Mouse (Mus musculus) thymus, postnatal 4 days (tissue): Measurements from ENCODE around the gene Hps3.
"Not testable (repeated sequence)": the region's sequence is repeated elsewhere in the genome, so short reads cannot be mapped to it uniquely, and the experiment has no call there.

ENCODE experiments used
- DNase-seq: peaks from one replicate; pipeline ENCODE4 v3.0.0; 2021

The Hps3 gene

DNA sequence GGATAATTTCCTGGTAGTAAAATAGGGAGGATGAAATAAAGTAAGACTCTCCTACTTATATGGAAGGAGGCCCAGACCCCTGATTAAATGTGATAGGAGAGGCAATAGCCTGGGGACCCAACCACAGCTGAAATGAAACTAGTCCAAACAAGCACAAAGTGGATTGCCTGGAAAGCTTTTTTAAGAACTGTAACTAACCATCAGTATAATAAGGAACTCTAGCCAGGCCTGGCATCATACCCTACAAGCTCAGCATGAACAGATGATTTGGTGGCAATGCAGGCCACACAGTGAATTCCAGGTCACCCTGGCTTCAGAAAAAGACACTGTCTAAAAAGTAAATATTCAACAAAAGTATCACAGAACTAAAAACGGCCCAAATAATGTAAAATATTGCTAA is 29.5 kb downstream of the Hps3 start:
- no peak for DNase-seq

DNA sequence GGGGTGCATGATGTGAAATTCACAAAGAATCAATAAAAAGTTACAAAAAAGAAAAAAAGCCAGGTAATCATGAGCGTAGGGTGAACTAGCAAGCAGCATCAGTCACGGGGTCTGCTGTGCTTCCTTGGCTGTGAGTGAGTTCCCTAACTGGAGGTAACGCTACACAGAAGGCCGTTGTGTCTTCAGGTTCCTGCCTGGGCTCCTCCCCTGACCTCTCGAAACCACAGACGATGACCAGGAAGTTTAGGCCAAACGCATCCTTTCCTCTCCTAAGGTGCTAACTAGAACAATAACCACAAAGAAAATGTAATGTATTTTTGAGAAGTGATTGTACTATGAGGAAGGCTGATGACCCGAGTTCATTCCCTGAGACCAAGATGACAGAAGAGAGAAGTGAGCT is 30.7 kb downstream of the Hps3 start:
- DNase-seq, result no peak

DNA sequence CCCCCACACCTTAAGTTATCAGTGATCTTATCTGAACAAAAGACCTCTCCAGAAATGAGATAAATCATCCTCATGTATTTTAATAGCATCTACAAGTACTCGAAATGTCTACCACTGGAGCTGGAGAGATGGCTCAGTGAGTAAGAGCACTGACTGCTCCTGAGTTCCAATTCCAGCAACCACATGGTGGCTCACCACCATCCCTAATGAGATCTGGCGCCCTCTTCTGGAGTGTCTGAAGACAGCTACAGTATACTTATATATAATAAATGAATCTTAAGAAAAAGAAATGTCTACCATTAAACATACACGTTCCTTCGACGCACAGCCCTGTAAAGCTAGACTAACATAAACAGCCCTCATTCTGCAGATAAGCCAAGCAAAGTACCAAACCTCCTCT is 32.3 kb downstream of the Hps3 start:
- peak; percentile 45 for DNase-seq

DNA sequence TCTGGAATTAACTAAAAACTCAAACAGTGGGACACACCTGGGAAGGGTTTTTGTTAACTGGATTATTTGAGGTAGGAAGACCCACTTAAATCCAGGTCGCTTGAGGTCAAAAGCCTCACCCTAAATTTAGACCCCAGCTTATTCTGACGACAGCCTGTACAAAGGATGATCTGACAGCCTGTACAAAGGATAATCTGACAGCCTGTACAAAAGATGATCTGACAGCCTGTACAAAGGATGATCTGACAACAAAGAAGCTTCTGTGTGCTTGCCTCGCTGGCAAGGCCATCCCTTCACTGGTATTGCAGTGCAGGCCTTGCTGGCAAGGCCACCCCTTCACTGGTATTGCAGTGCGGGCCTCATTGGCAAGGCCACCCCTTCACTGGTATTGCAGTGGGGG is 34.3 kb downstream of the Hps3 start:
- no peak for DNase-seq

DNA sequence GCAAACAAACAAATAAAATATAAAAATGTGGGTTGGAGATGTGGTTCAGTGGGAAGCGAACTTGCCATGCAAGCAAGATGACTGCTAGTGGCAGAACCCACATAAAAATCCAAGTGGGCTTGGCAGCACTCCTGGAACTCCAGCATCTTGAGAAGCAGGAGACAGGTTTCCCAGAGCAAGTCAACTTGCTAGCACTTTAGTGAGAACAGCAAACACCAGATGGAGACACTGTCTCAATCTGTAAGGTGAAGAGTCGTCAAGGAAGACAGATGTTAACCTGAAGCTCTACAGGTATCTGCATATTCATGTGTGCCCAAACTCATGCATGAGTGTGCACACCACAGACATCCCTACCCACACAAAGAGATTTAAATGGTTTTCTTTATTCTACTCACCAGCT is 35.6 kb downstream of the Hps3 start:
- DNase-seq, result no peak

DNA sequence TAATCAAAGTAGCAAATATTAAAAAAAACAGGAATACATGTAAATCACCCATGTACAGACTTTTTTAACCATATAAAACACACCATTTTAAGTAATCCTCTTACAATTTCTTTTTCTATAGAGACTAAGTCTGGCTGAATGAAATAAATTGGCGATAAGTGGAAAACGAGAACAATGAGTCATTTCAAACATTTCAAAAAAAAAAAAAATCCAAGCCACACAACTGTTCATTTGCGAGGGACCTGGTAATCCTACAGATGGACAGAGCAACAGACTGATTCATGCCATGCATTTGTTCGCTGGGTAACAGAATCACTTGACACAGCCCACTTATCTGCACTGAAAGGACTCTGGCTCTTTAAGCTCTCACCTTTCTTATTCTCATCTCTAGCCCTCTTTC is 42.7 kb downstream of the Hps3 start:
- DNase-seq, result no peak

DNA sequence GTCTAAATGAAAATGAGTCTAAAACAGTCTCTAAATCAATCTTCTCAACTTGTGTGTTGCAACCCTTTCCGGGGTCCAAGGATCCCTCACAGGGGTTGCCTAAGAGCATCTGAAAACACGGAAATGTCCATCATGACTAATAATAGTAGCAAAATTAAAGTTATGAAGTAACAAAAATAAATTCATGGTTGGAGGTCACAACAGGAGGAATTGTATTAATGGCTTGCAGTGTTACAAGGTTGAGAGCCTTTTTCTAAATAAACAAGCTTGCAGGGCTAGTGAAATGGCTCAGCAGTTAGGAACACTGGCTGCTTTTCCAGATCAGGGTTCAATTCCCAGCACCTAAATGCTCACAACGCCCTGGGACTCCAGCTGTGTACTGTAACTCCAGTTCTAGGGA is 45.1 kb downstream of the Hps3 start:
- no peak for DNase-seq

DNA sequence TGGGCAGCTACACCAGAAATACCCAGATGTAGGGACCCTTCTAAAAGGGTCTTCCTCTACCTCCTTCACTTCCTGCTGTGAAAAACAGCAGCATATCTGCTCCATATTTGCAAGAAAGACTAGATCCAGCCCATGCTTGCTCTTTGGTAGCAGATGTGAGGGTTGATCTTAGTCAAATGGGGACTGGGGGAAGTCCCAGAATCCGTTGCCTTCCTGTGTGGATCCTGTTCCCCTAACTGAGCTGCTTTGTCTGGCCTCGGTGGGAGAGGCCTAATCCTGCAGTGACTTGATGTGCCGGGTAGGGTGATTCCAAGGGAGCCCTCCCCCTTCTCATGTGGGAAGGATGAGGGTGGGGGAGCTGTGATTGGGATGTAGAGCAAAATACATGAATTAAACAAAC is 49.0 kb downstream of the Hps3 start:
- DNase-seq, result no peak

DNA sequence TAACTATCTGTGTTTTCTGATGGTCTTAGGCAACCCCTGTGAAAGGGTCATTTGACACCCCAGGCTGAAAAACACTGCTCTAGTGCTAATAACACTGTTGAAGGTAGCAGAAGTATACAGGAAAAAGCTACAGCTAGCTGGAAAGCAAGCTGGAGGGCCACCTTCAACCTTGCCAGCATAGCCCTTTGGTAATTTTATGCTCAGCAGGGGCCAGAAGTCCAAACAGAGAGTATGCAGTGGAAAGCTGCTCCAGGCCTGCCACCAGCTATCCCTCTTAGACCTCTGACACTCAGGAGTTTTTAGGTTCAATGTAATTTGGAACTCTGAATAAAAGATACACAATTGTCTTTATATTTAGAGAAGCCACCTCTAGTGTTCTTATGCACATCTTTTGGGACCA is 52.3 kb downstream of the Hps3 start:
- DNase-seq, result no peak

DNA sequence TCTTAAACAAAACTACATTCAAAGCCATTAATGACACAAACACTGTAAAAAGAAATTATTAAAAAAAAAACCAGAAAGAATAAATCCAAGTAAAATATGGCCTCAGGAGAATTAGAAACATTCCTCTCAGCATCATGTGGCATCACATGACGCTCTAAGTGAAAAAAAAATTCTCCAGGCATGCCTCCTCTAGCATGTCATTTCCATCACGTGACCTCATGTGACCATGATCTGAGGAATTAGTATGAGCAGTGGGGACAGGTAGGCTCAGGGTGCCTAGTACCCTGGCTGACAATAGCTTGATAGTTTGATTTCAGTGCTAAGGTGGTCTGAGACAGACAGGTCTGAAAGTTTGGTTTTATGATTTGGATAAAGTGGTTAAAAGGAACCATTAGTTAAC is 54.0 kb downstream of the Hps3 start:
- DNase-seq, result no peak

DNA sequence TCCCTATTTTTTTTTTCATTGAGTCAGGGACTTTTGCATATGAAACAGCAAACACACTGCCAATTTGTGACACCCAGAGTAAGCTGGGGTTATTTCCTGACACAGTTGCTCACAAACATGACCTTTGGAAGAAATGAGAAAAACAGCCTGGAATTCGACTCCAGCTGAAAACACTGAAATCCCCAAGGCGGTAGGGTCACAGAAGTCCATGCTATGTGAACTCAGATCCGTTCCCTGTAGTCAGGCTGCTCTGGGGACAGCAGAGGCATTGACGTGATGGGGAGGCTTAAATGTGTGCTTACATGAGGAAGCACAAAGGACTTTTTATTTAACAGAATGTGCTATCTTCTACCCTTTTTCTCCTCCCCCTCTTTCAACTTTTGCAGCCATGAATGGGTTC is 56.6 kb downstream of the Hps3 start:
- no peak for DNase-seq

DNA sequence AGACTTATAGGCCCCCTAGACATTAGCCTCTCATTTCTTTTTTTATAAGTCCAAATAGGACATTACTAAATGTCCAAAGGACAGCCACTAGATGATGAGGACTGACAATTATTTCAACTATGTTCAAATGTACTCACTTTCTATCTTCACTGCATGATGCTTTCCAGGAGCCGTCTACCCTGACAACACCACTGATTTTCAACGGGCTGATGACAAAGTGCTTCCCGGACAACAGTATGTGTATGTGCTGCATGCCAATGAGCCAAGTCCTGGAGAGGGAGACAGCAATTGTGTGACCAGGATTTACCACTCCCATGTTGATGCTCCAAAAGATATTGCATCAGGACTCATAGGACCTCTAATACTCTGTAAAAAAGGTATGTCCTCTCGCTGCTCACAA is 69.0 kb downstream of the Hps3 start:
- DNase-seq, result no peak

DNA sequence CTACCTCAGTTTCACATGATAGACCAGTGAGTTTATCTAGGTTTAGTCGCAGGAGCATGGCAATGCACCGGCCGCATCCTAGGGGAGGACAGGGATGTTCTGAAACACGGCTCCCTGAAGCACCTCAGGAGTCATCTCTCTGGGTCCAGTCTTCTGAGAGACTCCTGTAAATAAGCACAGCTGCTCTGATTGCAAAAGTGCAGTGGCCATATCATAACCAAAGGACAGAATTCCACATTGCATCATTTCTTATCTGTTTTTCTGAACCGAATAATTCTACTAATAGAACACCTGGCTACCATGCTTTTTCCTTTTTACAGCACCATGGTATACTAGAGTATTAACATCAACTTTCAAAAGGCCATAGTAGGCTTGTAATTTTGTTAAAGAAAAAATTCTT is 69.9 kb downstream of the Hps3 start:
- no peak for DNase-seq

DNA sequence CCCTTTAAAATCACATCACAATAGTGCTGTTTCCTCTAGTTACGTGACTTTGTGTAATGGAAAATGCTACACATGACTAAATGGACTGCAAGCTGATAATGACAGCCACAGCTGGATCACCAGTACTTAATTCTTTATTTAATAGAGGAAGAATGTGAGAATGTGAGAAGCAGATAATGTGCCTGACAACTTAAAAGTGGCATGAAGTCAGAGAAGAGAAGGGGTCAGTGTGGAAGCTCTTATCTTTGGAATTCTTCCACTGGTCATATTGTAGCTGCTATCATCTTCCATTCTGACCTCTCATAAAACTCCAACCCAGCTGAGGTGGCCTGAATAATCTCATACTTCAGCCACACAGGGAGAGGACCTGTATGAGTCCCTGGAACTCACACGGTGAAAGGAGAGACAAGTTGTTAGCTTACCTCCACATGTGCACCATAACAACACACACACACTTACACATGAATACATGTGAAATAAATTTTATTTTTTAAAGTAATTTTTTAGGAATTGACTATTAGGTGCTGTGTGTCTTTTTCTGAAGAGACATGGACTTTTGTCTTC is 70.4 kb downstream of the Hps3 start:
- DNase-seq, result no peak

DNA sequence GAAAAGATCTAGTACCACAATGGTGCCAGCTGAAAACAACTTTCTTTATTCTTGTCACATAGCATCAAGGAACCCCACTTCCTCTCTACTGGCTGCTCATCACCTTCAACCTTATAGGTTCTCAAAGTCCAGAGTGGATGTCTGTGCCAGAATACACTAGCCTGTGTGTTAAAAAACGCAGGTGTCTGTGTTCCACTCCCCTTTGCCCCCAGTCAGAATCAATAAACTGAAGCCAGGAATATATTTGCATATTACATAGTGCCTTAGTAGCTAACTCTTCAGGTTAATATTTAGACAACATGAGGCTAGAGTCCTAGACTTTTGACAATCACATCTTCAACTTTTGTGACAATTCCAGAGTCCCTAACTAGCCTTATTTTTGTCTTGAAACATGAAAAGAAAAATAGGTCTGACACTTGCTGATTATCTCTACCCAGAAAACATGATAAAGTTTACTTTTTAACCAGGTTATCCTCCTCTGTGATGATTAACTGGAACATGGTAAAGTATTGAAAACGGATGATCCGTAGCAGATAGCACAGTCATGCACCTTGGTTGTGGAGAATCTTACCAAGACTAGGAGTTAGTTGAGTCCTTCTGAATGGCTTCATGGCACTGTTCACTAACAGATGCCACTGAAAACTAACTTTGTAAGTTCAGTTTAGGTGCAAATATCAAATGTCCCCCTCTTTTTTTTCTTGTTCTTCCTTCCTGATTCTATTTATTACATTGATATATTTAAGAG is 72.2 kb downstream of the Hps3 start:
- DNase-seq, result no peak

DNA sequence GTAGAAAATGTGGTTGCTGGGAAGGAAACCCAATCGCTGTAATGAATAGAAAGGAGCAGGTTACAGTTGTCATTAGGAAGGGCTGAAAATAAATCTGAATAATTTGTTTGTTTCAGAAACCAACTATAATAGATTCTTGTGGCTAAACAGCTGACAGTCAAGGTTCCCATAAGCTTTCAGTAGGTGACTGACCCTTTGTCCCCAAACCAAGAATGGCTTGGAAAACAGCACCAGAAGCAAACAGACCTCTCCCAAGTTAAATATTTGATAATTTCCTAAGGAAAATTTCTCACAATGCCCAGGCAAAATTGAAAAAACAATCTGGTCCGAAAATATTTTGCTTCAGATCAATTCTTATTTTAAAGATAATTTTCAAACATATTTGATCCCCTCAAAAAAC is 73.8 kb downstream of the Hps3 start:
- DNase-seq, result no peak

DNA sequence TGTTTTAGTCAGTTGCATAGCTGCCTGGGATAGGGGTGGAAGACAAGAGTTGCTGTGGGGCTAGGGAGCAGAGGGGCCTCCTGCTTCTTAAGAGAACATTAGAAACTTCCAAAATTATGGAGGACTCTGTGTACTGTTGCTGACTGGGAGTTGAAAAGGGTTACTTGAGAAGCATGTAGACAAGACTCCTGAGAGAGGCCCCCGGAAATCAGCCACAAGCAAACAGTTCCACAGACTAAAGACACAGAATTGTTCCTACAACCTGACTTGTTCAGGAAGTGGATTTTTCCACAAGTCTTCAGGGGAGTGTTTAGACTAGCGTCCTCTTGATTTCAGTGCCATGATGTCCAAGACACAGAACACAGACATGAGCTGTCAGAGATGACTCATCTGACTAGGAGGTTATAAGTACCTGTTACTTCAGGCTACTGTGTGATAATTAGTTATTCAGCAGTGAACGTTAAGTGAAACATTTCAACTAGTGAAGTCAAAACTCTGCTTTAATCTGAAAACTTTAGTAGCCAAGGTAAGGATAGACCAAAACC is 74.5 kb downstream of the Hps3 start:
- DNase-seq, result no peak

DNA sequence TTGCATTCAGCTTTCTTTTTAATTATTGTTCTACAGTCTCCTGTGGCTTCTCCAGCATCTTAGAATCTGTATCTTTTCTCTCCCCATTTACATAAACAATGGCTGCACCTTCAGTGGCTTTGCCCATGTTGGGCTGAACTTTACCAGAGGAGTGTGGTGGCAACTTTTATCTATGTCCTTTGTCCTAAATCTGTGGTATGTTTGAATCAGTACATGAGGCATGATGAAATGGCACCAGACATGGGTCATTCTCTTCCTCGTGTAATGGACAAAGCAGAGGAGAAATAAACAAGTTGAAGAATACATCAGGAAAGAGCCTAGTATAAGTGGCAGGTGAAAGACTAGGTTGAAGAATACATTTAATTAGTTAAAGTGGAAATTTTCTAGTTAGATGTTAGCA is 76.1 kb downstream of the Hps3 start:
- no peak for DNase-seq

DNA sequence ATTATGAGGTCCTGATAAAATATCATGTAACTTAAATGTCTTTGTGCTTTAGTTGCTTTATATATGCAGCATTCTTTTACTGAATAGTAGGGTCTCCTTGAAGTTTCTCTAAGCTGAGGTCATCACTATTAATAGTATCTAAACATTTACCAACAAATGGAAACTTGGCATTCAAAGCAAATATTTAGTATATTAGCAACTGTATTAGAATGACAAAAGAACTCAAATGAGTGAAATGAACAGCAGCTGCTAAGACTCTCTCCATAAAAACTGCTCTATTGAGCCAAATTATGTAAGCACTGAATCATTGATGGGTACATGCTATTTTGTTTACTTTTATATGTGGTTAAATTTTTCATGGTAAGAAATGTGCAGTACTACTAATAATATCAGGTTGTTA is 77.1 kb downstream of the Hps3 start:
- DNase-seq, result no peak

DNA sequence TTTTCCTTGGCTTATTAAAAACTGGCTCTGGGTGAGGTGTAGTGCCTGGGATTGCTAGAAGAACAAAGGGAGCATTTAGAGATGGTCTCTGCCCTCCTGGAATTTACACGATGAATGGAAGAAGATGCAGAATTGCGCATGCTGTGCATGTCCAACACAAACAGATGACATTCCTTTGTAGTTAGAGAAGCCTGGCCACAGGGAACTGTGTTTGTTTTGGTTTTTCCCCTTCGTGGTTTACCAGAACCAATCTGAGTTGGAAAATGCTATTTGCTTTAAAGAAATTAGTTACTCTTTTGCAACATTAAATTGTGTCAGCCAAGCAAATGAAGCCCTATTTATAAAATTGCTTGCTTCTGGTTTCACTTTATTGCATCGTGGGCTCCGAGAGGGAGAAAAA is 78.2 kb downstream of the Hps3 start, which contains the start of gene Cp:
Gene Cp, plus strand, starts transcription at position 170 of the 400 bp plus-strand sequence.
- DNase-seq, result no peak

DNA sequence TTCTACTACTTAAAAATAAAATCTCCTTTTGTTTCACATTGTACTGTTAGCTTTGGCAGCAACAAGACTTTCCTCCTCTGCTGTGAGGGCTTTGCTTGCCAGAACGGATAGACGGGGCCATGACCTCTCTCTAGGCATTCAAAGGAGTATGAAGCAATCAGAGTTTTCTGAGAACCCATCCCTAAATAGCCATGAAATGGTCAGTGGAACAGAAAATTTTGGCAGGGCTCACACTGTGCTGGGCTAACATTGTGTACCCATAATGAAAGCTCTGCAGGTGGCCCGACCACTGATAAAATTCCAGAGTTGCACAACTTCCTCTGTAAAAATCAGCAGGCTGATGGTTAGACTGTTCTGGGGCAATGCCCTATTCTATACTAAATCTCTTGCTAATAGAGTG is 81.2 kb downstream of the Hps3 start:
- no peak for DNase-seq

DNA sequence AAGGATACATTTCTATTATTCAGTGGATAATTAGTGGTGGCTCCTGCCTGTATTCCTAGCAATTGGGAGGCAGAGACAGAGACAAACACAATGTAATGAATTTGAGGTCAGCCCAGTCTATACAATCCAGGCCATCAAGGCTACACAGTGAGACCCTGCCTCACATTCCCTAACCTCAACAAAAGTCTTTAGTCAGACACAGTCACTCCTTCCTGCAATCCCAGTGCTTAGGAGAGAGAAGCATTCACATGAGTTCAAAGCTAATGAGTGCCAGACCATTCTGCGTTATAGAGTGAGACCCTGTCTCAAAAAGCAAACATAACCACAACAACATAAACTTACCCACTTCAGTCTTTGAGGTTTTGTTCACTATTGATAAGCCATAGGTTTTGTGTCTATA is 81.7 kb downstream of the Hps3 start:
- DNase-seq, result no peak

DNA sequence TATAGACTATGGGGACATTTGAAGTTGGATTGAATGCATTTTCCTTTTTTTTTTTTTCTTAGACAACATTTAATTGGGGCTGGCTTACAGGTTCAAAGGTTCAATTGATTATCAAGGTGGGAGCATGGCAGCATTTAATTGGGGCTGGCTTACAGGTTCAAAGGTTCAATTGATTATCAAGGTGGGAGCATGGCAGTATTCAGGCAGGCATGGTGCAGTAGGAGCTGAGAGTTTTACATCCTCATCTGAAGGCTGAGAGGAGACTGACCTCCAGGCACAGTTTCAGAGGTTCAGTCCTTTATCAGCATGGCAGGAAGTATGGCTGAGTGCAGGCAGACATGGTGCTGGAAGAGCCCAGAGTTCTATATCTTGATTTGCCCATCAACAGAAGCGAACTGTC is 85.7 kb downstream of the Hps3 start:
- DNase-seq, result not testable (repeated sequence)

DNA sequence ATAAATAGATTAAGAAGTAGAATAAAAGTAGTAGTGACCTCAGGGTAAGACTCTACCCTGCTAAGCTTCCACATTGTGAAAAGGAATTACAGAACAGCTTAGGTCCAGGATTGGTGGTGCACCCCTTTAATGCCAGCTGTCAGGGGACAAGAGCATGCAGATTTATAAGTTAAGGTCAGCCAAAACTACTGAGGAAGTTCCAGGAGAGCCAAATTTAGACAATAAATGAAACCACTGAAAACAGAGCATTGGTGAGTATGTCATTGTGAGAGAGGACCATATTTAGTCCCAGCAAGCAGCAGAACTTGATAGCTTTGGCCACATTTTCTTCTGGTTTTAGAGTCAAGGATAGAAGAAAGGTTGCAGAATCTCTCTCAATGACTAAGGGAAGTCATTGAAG is 86.6 kb downstream of the Hps3 start:
- no peak for DNase-seq
